Mouse (Mus musculus): ENCODE results near the gene Fsip1.

GRCm38 (mm10) chr2:118248016-118248415 is 8.8 kb downstream of the Fsip1 start:
- TF ChIP-seq CTCF (IDR thresholded peaks at IDR 0.05) (no peak), EP300 (IDR thresholded peaks at IDR 0.05) (no peak)
